Mouse (Mus musculus) monocyte, adult 5-6 weeks (primary cell): Measurements from ENCODE around the gene Nkx6-2. TPM values are rescaled to one million over a fixed set of nuclear protein-coding genes. Genes with fewer than 3 reads are reported as not detected.

Experiments
- ATAC-seq: fragments of 153-309, 156-312 bp; replicated peaks from 2 replicates; pipeline ENCODE4 v1.8.0; 2017; ENCODE audit warnings: mild to moderate bottlenecking; ENCODE audit not compliant: low TSS enrichment, insufficient number of reproducible peaks, severe bottlenecking, poor library complexity, low FRiP score
- total RNA-seq: library from RNA; stranded (forward); fragments of 200-1000, 200-491, 200-594 nt; gene quantifications from 3 replicates; pipeline ENCODE4 v1.2.3, GENCODE M21; 2017

Nkx6-2 gene
- total RNA-seq, 1 experiment from 2014 or later = not detected

DNA sequence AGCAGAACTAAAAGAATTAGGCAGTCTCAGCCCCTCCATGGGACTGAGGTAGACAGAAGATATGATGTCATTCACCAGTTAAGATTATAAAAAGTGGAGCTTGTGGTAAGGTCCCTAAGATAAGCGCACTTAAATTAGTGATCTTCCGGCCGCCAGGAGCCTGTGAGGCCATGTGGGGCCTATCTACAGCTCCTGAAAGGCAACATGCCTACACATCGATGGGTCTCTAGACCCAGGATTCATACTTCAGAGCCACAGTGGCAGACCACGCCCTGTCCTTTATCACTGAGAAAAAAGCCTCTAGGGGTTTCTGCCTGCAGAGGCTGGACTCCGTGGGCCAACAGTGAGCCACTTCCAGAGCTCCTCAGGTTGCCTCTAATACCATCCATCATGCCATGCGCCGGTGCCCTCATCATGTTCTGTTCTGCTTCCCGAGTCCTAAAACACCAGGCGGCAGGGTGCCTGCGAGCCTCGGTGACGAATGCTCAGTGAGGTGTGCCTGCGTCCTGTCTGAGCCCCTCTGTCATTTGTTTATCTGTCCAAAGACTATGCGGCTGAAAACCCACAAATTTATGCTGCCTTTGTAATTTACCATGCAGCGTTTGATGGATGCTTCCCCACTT is 6.4 kb downstream of the Nkx6-2 start:
- ATAC-seq = no peak

DNA sequence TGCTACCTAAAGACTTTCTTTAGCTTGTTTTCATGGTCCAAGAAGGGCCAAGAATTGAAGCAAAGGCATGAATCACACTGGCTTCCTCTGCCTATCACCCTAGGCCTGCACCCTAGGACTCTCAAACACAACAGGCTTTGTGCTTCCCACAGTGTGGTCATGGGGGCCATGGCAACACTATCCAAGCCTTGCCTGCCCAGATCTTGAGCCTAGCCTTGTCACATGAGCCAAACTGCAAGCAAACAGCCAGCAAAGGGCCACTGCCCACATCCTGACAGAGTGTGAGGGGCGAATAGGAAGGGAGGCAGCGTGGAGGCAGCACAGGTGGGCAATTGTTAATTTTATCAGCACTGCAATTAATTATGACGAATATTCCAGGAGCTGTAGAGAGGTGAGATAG is 9.9 kb downstream of the Nkx6-2 start:
- ATAC-seq = no peak

DNA sequence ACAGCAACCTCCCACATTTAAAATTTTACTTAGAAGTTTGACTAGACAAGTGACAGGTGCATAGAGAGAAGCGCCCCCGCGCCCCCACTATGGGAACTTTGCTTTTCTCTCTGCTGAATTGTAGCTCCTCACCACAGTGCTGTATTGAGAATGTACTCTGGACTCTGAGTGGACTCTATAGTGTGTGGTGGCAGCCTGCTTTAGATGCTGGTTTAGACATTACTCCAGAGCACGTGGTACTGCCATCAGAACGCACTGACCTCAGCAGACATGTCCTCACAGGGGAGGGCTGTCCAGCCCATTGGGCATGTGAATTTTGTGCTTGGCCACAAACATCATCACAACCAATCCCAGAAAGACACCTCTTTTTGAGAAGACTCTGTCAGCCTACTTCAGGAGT is 11.8 kb downstream of the Nkx6-2 start:
- no peak for ATAC-seq

DNA sequence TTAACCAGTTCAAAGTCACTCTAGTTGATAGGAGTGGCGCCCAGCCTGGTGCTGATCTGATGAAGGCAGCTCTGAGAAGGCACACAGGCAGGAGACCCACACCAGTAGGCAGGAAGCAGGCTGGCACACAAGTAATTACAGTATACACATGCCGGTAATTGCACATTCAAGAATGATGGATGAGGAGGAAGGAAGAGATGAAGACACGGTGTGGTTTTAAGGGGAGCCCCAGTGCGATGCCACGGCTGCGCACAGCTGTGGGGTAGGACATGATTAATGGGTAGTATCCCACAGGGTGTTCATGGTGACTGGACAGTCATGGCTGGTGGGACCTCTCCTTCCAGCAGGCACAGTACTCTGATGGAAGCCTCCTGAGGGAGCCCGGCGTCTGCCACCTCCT is 16.1 kb downstream of the Nkx6-2 start:
- no peak for ATAC-seq

DNA sequence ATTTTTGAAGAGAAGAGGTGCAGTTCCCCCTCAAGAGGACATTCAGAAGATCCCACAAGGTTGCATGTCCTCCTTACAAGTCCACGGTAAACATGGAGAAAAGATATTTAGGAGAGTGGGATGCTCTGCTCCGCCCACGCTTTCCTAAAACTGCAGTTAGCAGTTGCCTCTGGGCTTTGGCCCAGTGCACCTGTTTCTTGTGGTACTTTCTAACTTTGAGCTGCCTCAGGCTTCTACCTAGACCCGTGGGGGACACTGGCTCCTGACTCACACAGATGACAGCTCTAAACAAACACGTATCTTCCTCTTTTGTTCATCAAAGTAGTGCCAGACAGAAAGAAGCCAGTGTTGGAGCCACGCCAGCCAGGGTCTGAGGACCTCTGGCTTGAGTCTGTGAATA is 16.6 kb downstream of the Nkx6-2 start:
- ATAC-seq = no peak

DNA sequence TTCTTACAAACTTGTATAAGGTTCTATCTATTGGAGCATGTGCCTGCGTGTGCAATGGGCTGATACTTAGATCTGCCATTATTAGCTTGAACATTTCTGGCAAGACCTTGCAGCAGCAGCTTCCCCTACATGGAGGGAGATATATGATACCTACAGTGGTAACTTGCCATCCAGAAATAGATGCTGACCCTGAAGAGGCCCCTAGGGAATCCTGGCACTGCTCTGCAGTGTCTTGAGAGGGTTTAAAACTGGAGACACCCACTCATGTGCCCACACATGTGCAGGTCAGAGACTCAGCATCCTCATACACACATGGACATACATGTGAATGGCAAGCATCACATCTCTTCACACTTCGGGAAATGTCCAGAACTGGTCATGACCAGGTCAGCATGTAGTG is 18.4 kb downstream of the Nkx6-2 start:
- ATAC-seq = no peak

DNA sequence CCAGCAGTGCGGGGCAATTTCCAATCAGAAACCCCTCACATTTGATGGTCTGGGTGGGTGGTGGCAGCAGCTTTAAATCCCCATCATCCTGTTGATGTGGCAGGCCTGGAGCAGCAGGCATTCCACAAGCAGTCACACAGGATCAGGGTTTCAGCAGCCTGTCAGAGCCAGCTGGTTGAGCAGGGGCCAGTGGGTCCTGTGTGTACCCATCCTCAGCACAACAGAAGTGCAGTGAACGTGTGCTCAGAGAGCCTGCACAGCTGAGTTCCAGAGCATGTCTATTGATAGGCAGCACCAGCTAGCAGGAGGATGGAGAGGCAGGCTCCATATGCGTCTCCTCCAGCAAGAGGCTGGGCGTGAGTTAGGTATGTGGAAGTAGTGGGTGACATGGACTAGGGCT is 19.2 kb downstream of the Nkx6-2 start:
- ATAC-seq = no peak

DNA sequence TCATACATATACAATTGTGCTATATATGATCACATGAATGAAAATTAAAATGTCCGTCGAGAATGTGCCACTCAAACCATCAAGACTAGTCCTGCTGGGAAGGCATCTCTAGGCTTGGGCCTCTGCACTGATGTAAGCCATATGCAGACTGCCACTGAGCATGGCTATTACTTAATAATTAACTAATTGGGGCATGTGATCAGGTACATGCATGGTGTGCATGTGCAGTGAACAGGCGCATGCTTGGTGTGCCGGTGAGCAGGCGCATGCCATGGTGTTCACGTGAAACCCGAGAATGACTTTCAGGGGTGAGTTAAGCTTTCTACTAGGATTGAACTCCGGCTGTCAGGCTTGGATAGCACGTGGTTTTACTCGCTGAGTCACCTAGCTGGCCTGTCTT is 22.9 kb downstream of the Nkx6-2 start:
- ATAC-seq = no peak

DNA sequence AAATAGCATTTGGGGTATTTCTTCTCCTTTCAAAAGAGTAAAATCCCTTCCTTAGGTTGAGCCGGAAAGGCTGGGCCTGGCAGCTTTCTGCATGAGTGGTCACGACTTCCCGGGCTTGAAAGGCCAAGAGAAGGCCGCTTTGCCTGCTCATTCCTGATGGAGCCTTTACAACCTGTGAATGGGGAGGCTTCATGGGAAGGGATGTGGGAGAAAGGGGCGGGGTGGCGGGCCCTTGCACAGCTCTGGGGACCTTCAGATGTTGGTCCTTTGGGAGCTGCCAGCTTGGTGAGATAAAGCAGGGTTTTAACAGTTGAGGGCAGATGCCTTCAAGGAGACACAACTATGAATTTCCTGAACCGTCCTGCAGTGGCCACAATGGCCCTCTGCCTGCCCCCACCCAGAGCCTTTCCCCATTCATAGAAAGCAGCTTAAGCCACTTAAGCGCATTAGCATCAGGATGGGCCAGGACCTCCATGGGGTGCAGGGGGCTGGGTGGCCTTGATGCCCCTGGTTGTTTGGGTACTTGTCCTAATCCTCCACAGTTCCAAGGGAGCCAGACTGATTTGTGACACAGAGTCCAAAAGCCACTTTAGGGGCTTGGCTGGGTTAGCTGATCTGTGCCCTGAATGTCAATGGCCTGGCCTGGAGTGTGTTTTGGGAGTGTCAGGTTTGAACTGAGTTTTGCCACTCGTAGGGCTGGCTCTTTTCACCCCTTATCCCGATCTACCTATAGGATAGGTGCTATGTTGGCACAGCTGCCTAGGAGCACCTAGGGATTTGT is 25.7 kb downstream of the Nkx6-2 start:
- ATAC-seq = no peak

DNA sequence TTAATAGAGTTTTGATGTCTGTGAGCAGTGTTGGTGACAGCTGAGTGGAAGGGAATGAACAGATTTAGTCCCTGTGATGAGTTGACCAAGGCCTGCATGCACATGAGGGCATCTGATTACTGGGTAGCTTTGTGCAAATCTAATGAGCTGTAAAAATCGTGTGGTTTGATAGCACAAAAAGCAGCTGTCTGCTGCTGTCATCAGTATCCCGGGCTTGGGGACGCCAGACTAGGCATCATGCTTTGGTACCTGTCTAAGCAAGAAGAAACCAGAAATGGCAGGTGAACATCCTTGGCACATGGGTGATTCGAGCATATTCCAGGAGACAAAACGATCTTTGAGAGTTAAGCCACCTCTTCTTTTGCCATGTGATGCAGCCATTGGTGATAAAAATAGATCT is 26.3 kb downstream of the Nkx6-2 start:
- ATAC-seq = no peak

DNA sequence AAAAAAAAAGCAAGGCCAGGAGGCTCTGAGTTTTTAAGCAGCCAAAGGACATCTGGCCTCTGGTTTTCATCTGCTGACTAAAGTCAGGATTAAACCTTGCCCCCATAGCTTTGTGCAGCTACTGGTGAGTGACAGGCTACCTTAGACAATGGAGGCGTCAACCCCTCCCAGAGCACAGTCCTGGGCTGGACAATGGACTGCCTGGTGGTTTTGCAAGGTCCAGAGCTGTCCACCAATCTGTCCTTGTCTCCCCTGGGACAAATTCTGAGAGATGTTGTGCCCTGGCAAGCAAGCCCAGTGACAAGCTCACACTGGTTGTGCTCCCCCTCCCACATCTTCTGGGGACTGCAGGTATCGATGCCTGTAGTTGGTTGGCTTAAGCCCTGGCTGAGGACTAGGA is 31.1 kb downstream of the Nkx6-2 start:
- no peak for ATAC-seq

DNA sequence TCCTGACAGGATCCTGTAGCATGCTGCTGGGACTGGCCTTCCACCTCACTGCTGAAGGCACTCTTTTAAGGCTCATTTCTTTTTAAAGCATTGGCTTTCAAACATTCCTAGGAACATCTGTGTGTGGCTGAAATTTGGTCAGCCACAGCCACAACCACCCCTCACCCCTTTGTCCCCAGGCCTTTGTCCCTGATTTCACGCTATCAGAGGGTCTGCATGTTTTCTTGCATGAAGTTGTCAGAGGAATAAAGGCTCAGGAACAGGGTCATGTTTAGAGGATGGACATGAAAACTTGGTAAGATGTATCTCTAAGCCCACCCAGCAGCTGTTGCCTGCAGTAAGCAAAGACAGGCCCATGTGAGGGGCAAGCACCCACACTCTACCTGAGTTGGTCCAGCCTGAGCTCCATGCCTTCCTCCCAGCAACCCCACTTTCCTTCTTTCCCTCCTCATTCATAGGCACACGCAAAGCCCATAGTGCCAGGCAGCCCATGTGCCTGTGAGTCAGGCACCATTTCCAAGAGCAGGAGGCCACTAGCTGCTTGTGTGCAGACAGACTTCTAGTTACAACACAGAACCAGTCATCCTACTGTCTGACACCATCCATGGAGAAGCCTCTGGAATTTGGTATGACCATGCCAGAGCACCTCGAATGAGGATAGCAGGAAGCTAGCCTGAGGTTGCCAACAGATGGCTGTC is 32.4 kb downstream of the Nkx6-2 start:
- no peak for ATAC-seq

DNA sequence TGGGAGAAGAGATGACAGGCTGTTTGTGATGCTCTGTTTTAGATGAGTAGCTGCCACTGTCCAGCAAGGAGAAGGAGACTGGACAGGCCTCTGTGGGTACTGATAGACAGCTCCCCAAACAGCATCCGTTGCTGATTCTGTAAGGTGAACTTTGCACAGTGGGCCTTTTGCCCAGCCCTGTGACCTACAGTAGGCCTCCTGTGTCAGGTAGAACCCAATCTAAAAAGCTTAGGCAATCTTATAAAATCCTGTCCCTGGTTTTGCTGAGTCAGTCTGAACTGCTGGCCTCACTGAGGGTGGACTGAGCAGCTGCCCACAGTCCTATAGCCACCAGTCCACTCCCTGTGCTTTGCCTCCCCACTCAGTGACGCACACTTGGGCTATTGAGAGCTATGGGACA is 35.3 kb downstream of the Nkx6-2 start:
- ATAC-seq = no peak

DNA sequence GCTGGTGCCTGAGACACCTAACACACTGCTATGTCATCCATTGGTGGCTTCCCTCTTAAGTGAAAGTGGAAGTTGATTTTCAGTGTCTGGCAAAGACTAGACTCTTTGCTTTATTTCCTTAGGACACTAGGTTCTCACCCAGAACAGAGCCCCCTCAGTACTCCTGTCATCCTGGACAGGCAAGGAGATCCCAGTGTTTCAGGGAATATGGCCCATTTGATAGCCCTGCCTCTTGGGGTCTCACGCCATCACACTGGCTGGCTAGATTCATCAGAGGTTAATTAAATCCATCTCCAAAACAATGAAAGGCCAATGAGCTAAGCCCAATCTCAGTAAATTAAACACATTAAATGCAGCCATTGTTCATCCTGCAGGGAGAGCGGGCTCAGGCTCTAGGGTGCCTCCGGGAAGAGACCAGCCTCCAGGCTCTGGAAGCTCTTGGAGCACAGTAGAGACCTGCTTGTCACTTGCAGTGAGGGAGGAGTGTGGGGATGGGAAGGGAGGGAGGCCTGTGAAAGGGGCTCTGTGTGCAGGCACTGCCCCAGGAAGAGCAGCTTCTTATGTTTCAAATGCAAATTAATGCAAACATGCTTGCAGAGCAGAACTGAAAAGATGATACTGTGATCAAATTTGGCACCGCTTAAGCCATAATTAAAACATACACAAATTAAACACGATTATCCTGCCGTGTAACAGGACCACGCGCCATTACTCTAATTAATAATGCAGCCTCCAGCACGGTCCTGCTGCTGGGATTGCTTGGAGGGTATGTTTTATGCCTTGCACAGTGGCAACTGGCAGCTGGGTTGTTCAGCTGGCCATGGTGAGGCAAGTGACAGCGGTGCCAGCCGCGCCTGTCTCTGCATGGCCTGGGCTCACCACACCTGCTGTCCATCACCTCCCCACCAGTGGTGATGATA is 37.6 kb downstream of the Nkx6-2 start:
- ATAC-seq = no peak

DNA sequence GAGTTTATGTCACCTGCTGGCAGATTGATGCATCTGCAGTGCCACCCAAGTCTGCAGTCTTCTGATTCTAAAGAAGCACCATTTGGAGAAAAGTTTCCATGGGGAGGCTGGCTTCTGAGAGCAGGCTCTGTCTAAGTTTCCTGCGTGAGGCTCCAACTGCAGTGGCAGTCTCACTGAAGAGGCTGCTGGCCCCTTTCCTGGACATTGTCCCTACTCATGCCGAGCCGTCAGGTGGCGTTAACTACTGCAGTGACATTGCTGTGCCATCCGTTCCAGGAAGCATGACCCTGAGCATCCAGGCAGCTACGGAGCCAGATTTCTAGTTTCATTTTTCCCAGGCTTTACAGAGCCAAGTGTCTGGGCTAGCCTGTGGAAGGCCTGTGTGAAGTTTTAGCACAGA is 41.2 kb downstream of the Nkx6-2 start:
- ATAC-seq = no peak

DNA sequence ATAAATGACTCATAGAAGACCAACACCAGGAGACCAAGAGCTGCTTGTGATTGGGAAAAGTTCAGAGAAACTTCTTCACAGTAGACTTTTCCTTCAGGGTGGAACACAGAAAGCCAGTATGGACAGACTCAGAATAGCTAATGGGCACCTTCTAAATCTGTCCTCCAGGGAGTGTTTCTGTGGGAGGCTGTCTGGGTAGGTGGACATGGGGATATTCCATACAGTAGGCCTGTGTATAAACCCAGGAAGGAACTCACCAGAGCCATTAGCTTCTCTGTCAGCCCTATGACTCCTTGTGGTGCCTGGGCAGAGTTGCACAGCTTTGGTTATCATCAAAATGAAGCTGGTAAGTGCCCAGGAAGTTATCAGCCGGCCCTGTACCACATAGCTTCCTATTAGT is 42.0 kb downstream of the Nkx6-2 start:
- no peak for ATAC-seq

DNA sequence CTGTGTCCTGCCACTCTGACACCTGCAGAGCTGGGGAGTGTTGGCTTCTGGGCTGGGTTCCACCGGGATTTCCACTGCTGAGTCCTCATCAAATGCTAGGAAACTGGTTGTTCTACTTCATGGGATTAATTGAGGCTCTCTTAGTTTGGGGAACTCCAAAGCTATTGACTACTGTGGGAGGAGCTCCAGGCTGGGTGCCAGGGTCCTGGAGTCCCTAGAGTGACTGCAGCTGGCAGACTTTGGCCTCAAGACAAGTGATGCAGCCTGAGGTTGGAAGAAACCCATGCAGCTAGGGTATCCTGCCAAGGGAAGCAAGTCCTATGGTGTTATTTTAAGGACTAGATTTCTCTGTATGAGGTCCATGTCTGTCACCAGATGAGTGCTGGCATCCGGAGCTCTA is 44.1 kb downstream of the Nkx6-2 start:
- ATAC-seq = no peak

DNA sequence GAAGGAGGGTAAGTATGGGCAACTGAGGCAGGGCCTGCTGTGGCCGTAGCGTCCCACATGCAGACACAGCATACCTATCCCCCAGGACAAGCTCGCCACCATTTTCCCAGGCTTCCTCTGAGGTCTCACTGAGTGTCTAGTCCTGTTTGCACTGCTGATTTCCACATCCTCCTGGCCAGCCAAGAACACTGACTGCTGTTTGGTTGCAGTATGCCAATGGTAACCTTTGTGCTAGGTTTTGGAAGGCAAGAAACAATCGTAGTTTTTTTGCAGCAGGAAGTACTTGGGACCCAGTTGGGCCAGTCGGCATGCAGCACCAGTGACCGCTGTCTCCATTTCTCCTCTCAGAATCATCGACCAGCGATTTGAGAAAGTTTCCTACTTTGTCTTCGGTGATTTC is 44.8 kb downstream of the Nkx6-2 start:
- ATAC-seq = no peak

DNA sequence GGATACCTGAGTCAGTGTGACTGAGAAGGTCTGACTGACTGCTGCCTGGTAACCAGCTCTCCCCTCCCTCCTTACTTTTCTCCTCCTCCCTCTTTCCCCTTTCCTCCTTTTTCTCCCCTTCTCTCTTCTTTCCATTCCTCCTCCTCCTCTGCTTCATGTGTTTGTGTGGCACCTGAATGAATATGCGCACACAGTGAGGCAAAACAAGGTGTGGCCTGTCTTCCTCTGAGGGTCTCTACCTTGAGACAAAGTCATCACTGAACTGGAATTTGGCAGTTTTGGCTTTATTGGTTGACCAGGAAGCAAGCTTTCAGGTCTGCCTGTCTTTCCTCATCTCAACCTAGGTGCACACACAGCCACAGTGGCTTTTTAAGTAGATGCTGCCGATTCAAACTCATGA is 45.8 kb downstream of the Nkx6-2 start:
- ATAC-seq = no peak
